ENCODE assay signal across 12 mouse cellular contexts in the genomic region with DNA sequence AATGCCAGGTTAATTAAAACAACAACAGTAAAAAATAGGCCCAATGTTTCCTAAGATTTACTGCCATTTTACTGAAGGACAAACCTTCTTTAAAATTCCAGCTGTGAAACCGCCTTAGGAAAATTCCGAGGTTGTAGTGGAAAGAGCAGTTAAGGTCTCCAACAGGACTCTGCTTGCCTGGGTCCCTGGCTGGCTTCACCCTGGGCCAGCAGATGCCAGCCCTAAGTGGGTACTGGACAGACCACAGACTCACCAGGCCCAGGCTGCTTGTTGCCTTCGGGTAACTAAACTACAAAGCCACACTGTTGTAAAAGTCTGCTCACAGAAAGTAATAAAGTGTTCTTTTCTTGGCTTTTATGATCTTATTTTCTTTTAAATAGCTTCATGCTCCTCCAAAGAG.
"Had no signal": no experiment of that assay in that cellular context is flagged by ENCODE, and none has a peak within 500 bp of the region (broad histone marks: within the 10 kb centered on the region; RNA-seq: fewer than 3 reads in every experiment).

No protein-coding gene starts in this region.

- H3K4me3 ChIP-seq: midbrain, embryonic 10.5 days; myocyte had no signal

- H3K36me3 ChIP-seq: midbrain, embryonic 10.5 days had no signal

- DNase-seq: kidney, postnatal 25 days; layer of hippocampus, adult 9-11 months; layer of hippocampus, postnatal 36 days; lung, adult 18-20 months; lung, postnatal 36 days; midbrain, embryonic 14.5 days; thymus, postnatal 36 days had no signal

- ATAC-seq: hindbrain, postnatal 0 days; intestine, embryonic 16.5 days had no signal

- H3K9me3 ChIP-seq: midbrain, embryonic 10.5 days had no signal

- H3K27ac ChIP-seq: hindbrain, postnatal 0 days; liver, embryonic 14.5 days; midbrain, embryonic 10.5 days had no signal

- H3K9ac ChIP-seq: liver, embryonic 14.5 days had no signal
